Mouse (Mus musculus) intestine, embryonic 14.5 days (tissue): ENCODE measurements around the gene Gm11937. TPM values are rescaled to one million over a fixed set of nuclear protein-coding genes. Genes with fewer than 3 reads are reported as not detected.
"Not testable (repeated sequence)": the region's sequence is repeated elsewhere in the genome, so short reads cannot be mapped to it uniquely, and the experiment has no call there.

Source experiments
- ATAC-seq: fragments of 200-750 bp; cut with Nextera tagmentation; replicated peaks from 2 replicates; pipeline ENCODE4 v1.8.0; 2017; ENCODE audit warnings: low read depth, moderate number of reproducible peaks, moderate TSS enrichment, moderate library complexity; ENCODE audit not compliant: low FRiP score, low TSS enrichment
- DNase-seq: peaks from one replicate; pipeline ENCODE4 v3.0.0-alpha.2; 2018; ENCODE audit warnings: low spot score
- H3K27ac ChIP-seq: fragments of 300-500 bp; sonication (generic); 2 replicates; pipeline ENCODE4 v1.5.1; 2014; ENCODE audit warnings: low read depth, mild to moderate bottlenecking, control low read depth
- H3K27me3 ChIP-seq: fragments of 300-500 bp; sonication (generic); replicated peaks from 2 replicates; pipeline ENCODE4 v1.6.1; 2014; ENCODE audit warnings: low read length, control low read depth; ENCODE audit not compliant: control insufficient read depth, insufficient read depth
- H3K36me3 ChIP-seq: fragments of 300-500 bp; sonication (generic); 2 replicates; pipeline ENCODE4 v1.6.1; 2014; ENCODE audit warnings: low read length, control low read depth; ENCODE audit not compliant: control insufficient read depth, insufficient read depth
- H3K4me1 ChIP-seq: fragments of 300-500 bp; sonication (generic); replicated peaks from 2 replicates; pipeline ENCODE4 v1.6.1; 2014; ENCODE audit warnings: low read length, control low read depth, mixed read lengths; ENCODE audit not compliant: control insufficient read depth, insufficient read depth
- H3K4me2 ChIP-seq: fragments of 300-500 bp; sonication (generic); 2 replicates; pipeline ENCODE4 v1.6.1; 2014; ENCODE audit warnings: low read length
- H3K4me3 ChIP-seq: fragments of 300-500 bp; sonication (generic); 2 replicates; pipeline ENCODE4 v1.5.1; 2014; ENCODE audit warnings: low read depth, low read length, control low read depth, mixed read lengths
- H3K9ac ChIP-seq: fragments of 300-500 bp; sonication (generic); 2 replicates; pipeline ENCODE4 v1.6.1; 2014; ENCODE audit warnings: mild to moderate bottlenecking, low read length
- H3K9me3 ChIP-seq: fragments of 300-500 bp; sonication (generic); 2 replicates; pipeline ENCODE4 v1.6.1; 2016; ENCODE audit warnings: low read length, control low read depth; ENCODE audit not compliant: control insufficient read depth
- WGBS: fragments of 180-500 bp; shearing (Covaris S2); extraction: QIAGEN DNeasy Blood & Tissue Kit; methylation state at CpG from one replicate; pipeline ENCODE4 v1.1.7; 2014; 5-methylcytosine and 5-hydroxymethylcytosine counted together
- polyA plus RNA-seq: library from polyadenylated mRNA; unstranded; fragments of >200 nt; fragmentation: Nextera tagmentation; extraction: Ambion mirVana; gene quantifications from 2 replicates; pipeline ENCODE4 v1.2.1, GENCODE M21; 2014

The Gm11937 gene
- polyA plus RNA-seq, 1 experiment from 2014 or later = not detected

DNA sequence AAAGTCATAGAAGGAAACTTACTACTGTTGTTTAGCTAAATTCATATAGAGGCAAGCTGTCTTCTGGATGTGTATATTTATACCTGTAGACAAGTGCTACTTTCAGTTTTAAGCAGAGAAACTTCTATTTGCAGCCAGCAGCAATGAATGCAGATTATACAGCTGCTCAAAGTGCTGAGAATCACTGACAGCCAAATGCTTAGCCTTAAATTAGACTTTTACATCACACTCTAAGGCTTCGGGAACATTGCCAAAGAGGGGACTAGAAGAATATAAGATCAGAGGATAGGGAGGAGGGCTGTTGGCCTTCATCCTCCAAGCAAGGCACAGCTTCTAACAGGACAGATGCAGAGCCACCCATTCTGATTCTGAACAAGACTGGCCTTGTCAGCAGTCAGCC, 27.1 kb upstream of the Gm11937 start:
- Histone ChIP-seq H3K36me3 (no peaks in the 10 kb centered on the region), H3K27ac (no peak overlapping the region), H3K4me1 (no peaks in the 10 kb centered on the region), H3K4me2 (no peak overlapping the region), H3K27me3 (no peaks in the 10 kb centered on the region), H3K9me3 (no peaks in the 10 kb centered on the region), H3K9ac (no peak overlapping the region), H3K4me3 (no peak overlapping the region)
- DNase-seq (no peak), ATAC-seq (no peak)
- 88% methylated on average over 1 of the region's 1 CpGs for WGBS

DNA sequence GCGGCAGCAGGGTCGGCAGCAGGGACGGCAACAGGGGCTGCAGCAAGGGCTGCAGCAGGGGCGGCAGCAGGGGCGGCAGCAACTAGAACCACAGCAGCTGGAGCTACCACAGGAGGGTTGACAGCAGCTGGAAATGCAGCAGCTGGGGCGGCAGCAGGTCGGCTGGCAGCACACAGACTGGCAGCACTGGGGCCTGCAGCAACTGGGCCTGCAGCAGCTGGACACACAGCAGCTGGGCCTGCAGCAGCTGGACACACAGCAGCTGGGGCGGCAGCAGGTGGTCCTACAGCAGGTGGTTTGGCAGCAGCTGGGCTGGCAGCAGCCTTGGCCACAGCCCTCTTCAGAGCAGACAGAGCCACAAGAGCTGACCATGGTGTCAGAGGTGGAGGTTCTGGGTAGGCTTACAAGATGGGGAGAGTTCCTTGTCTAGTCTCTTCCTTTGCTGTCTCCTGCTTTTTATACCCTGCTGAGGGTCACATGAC, 24.7 kb upstream of the Gm11937 start, which contains the start of gene Krtap4-2:
Krtap4-2 (minus strand) TSS at position 432 of the 482 bp plus-strand sequence.
- DNase-seq = no peak
- Histone ChIP-seq H3K27ac (no peak within 1 kb of the TSS), H3K9me3 (no peaks in the 10 kb centered on the region), H3K4me2 (no peak within 1 kb of the TSS), H3K36me3 (no peaks in the 10 kb centered on the region), H3K4me1 (no peaks in the 10 kb centered on the region), H3K9ac (no peak within 1 kb of the TSS), H3K4me3 (no peak within 1 kb of the TSS), H3K27me3 (no peaks in the 10 kb centered on the region)
- 32% methylated on average over 8 of the region's 8 CpGs for WGBS
- ATAC-seq = no peak

DNA sequence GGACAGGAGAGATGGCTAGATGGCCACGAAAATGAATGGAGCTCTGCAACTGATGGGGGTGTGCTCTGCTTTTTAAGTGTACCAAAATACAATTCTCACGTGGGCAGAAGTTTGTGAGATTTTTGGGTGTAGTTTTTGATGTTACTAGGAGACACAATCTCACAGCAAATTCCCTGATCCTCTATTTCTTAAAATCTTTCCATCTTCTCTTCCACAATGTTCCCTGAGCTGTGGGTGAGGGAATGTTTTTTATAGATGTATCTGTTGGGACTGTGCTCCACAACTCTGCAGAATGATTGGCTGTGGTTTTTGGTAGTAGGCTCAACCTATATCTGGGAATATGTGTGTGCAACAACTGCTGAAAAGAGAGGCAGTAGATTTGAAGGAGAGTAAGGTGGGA, 23.3 kb upstream of the Gm11937 start:
- no peak overlapping the region for H3K4me3 ChIP-seq
- 71% methylated on average over 2 of the region's 2 CpGs for WGBS
- H3K36me3 ChIP-seq = no peaks in the 10 kb centered on the region
- no peaks in the 10 kb centered on the region for H3K9me3 ChIP-seq
- H3K4me1 ChIP-seq = no peaks in the 10 kb centered on the region
- no peak overlapping the region for H3K4me2 ChIP-seq
- no peaks in the 10 kb centered on the region for H3K27me3 ChIP-seq
- ATAC-seq = no peak
- DNase-seq = no peak
- no peak overlapping the region for H3K27ac ChIP-seq
- no peak overlapping the region for H3K9ac ChIP-seq

DNA sequence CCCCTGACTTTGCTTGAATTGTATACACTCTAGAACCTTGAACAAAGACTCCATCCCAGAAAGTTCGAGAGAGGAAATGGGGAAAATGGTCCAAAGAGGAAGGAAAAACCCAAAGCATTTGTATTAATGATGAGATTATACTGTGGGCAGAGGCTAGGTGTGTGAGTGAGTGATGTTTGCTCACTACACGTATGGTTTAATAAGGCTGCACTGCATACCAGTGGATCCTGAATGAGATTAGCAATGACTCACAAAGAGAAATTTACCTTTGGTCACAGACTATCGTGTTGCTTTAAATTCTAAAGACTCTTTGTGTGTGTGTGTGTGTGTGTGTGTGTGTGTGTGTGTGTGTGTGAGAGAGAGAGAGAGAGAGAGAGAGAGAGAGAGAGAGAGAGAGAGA, 20.9 kb upstream of the Gm11937 start:
- Histone ChIP-seq H3K9ac (no peak overlapping the region), H3K4me1 (no peaks in the 10 kb centered on the region), H3K4me3 (no peak overlapping the region), H3K27ac (no peak overlapping the region), H3K36me3 (no peaks in the 10 kb centered on the region), H3K27me3 (no peaks in the 10 kb centered on the region), H3K4me2 (no peak overlapping the region), H3K9me3 (no peaks in the 10 kb centered on the region)
- 57% methylated on average over 3 of the region's 3 CpGs for WGBS
- no peak for ATAC-seq
- DNase-seq = no peak

DNA sequence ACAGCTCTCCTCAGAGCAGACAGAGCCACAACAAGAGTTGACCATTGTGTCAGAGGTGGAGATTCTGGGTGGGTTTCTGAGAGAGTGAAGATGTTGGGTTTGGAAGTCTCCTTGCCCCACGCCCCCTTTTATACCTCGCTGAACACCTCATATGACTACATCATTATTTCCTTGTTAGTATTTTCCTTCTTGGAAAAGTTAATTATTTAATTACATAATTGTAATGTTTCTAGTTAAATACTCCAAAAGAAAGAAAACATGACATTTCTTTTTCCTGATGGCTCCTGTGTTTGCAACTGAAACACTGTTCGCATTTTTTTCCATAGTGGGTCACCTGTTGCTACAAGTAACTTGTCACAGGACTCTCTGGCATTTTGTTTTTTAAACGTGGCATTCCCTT, 18.1 kb upstream of the Gm11937 start, which contains the start of gene Krtap4-1:
Krtap4-1 (minus strand) TSS at position 101 of the 400 bp plus-strand sequence.
- no peak within 1 kb of the TSS for H3K4me2 ChIP-seq
- no peak within 1 kb of the TSS for H3K4me3 ChIP-seq
- no peak within 1 kb of the TSS for H3K9ac ChIP-seq
- no peak within 1 kb of the TSS for H3K27ac ChIP-seq
- DNase-seq (no peak), ATAC-seq (no peak)
- H3K27me3 ChIP-seq = no peaks in the 10 kb centered on the region
- no peaks in the 10 kb centered on the region for H3K4me1 ChIP-seq
- no peaks in the 10 kb centered on the region for H3K36me3 ChIP-seq
- 81% methylated on average over 4 of the region's 4 CpGs for WGBS
- no peaks in the 10 kb centered on the region for H3K9me3 ChIP-seq

DNA sequence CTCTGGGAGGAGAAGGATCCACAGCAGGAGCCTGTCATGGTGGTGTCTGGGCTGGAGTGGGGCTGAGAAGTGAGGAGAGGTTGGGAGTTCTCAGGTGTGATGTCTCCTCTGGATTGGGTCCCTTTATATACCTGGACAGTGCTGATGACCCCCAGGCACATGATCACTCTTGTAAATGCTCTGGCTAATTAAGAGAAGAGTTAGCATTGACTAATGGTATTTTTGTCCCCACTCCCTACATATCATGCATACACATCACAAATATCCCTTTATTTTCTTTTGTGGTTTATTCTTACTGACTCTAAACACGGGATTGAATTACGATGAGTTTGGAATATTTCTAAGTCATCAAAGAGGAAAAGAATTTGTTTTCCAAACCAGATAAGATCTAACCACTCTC, 10.3 kb upstream of the Gm11937 start, which contains the start of gene Gm11562:
Gm11562 (minus strand) TSS at position 101 of the 400 bp plus-strand sequence.
- Histone ChIP-seq H3K9ac (no peak within 1 kb of the TSS), H3K9me3 (no peaks in the 10 kb centered on the region), H3K36me3 (no peaks in the 10 kb centered on the region), H3K27ac (no peak within 1 kb of the TSS), H3K27me3 (no peaks in the 10 kb centered on the region), H3K4me2 (no peak within 1 kb of the TSS), H3K4me3 (no peak within 1 kb of the TSS), H3K4me1 (no peaks in the 10 kb centered on the region)
- ATAC-seq (no peak), DNase-seq (no peak)
- WGBS = 77% methylated on average over 2 of the region's 2 CpGs

DNA sequence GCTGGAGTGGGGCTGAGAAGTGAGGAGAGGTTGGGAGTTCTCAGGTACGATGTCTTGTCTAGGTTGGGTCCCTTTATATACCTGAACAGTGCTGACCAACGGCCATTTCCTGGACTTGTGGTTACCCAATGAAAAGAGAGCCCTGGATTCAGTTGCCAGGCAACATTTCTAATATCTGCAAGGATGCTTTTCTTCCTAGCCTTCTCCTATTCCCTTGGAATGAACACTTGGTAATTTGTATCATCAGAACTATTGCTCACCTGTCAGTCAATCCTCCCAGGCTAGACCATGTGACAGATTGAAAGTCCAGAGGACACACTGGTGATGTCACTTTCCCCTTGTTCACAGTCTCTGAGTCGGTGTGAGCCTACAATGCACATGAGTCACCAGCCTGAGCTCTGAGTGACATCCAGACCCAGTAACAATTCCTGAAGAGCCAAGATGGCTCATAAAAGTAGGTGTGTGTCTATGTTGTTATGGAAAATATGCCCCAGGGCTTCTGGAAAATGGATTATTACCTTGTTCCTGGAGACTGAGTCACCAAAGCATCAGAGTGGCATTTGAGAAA, 4.9 kb upstream of the Gm11937 start, which contains the start of gene Krtap2-4:
Krtap2-4 (minus strand) TSS at position 51 of the 568 bp plus-strand sequence.
- H3K9me3 ChIP-seq = no peaks in the 10 kb centered on the region
- ATAC-seq = no peak

DNA sequence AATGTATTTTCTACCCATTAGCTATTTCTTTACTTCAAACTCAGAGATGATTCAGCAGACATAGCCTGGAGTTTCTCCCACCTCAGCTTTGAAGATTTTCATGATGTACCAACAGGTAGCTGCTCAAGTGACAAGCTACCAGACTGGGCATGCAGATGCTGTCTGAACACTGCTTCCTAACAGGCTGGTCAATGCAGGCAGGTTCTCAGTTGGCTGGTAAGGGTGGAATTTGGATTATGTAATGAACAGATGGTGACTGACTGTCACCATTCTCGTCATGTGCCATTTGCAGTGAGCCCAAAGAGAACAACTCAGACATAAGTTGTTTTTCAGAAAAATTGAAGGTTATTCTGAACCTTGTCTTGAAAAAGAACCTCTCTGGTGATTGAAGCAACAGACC, 863 bp downstream of the Gm11937 start:
- Histone ChIP-seq H3K9me3 (no peaks in the 10 kb centered on the region), H3K36me3 (no peaks in the 10 kb centered on the region), H3K4me3 (no peak overlapping the region), H3K9ac (no peak overlapping the region), H3K4me1 (no peaks in the 10 kb centered on the region), H3K4me2 (no peak overlapping the region), H3K27me3 (no peaks in the 10 kb centered on the region), H3K27ac (no peak overlapping the region)
- DNase-seq (no peak), ATAC-seq (no peak)
- WGBS = 76% methylated on average over 1 of the region's 1 CpGs

More for the DNA sequence above, 4.9 kb upstream of the Gm11937 start, which contains the start of gene Krtap2-4:
- DNase-seq = no peak
- Histone ChIP-seq H3K27me3 (no peaks in the 10 kb centered on the region), H3K4me1 (no peaks in the 10 kb centered on the region), H3K4me2 (no peak within 1 kb of the TSS), H3K9ac (no peak within 1 kb of the TSS), H3K36me3 (no peaks in the 10 kb centered on the region), H3K4me3 (no peak within 1 kb of the TSS), H3K27ac (no peak within 1 kb of the TSS)
- WGBS = 72% methylated on average over 3 of the region's 3 CpGs

DNA sequence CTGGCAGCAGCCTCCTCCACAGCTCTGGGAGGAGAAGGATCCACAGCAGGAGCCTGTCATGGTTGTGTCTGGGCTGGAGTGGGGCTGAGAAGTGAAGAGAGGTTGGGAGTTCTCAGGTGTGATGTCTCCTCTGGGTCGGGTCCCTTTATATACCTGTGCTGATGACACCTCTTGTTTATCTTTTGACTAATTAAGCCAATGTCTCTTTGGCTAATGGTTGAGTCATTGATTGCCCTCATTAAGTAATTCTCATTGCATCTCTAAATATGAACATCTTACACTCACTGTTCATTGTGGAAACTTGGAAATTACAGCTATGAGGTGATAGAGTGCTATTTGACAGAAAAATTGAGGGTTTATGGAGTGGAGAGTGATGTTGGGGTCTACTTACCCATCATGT, 6.8 kb downstream of the Gm11937 start, which contains the start of gene Gm11938:
Gm11938 (minus strand) TSS at position 101 of the 400 bp plus-strand sequence.
- WGBS = 43% methylated on average over 1 of the region's 1 CpGs

More for the DNA sequence above, 6.8 kb downstream of the Gm11937 start, which contains the start of gene Gm11938:
- H3K9me3 ChIP-seq, H3K9ac ChIP-seq, DNase-seq, ATAC-seq, H3K36me3 ChIP-seq, H3K4me2 ChIP-seq, H3K27ac ChIP-seq, H3K27me3 ChIP-seq, H3K4me3 ChIP-seq, H3K4me1 ChIP-seq: not testable (repeated sequence)
